Mouse (Mus musculus) intestine, postnatal 0 days (tissue): Measurements from ENCODE around the gene Lix1l. TPM values are rescaled to one million over a fixed set of nuclear protein-coding genes. Genes with fewer than 3 reads are reported as not detected.

Experiments
- ATAC-seq: fragments of 200-750 bp; cut with Nextera tagmentation; 2 replicates; pipeline ENCODE4 v1.8.0; 2017; ENCODE audit warnings: mild to moderate bottlenecking, moderate TSS enrichment, moderate library complexity
- H3K27ac ChIP-seq: fragments of 300-500 bp; sonication (generic); 2 replicates; pipeline ENCODE4 v1.5.1; 2014; ENCODE audit warnings: mild to moderate bottlenecking, low read depth, low read length, moderate library complexity
- H3K27me3 ChIP-seq: fragments of 300-500 bp; sonication (generic); replicated peaks from 2 replicates; pipeline ENCODE4 v1.6.1; 2014; ENCODE audit warnings: low read length, mixed read lengths; ENCODE audit not compliant: control insufficient read depth, insufficient read depth
- H3K36me3 ChIP-seq: fragments of 300-500 bp; sonication (generic); 2 replicates; pipeline ENCODE4 v1.6.1; 2014; ENCODE audit warnings: mild to moderate bottlenecking, moderate library complexity; ENCODE audit not compliant: control insufficient read depth, insufficient read depth
- H3K4me1 ChIP-seq: fragments of 300-500 bp; sonication (generic); replicated peaks from 2 replicates; pipeline ENCODE4 v1.6.1; 2014; ENCODE audit warnings: antibody characterized with exemption, low read length, mixed read lengths; ENCODE audit not compliant: control insufficient read depth, insufficient read depth
- H3K4me2 ChIP-seq: fragments of 300-500 bp; sonication (generic); replicated peaks from 2 replicates; pipeline ENCODE4 v1.6.1; 2014; ENCODE audit warnings: low read depth, mild to moderate bottlenecking, moderate library complexity
- H3K4me3 ChIP-seq: fragments of 300-500 bp; sonication (generic); 2 replicates; pipeline ENCODE4 v1.5.1; 2014; ENCODE audit warnings: low read depth, low read length
- H3K9ac ChIP-seq: fragments of 300-500 bp; sonication (generic); 2 replicates; pipeline ENCODE4 v1.6.1; 2014; ENCODE audit warnings: mild to moderate bottlenecking, low read depth, low read length
- H3K9me3 ChIP-seq: fragments of 300-500 bp; sonication (generic); 2 replicates; pipeline ENCODE4 v1.6.1; 2016; ENCODE audit warnings: mixed run types; ENCODE audit not compliant: control insufficient read depth
- CTCF ChIP-seq: sonication (generic); IDR thresholded peaks from 2 replicates; pipeline ENCODE4 v1.5.1; 2016; ENCODE audit warnings: low read depth, mild to moderate bottlenecking, control low read depth, antibody characterized with exemption, moderate library complexity
- WGBS: fragments of 180-500 bp; shearing (Covaris S2); extraction: QIAGEN DNeasy Blood & Tissue Kit; methylation state at CpG from one replicate; pipeline ENCODE4 v1.1.7; 2014; 5-methylcytosine and 5-hydroxymethylcytosine counted together
- polyA plus RNA-seq: library from polyadenylated mRNA; unstranded; fragments of >200 nt; fragmentation: Nextera tagmentation; extraction: Ambion mirVana; gene quantifications from 2 replicates; pipeline ENCODE4 v1.2.1, GENCODE M21; 2015

Gene Lix1l
- polyA plus RNA-seq, 1 experiment from 2014 or later, result 2.2 TPM

GRCm38 (mm10) chr3:96636448-96636847, 35.5 kb downstream of the Lix1l start:
- no peak for TF ChIP-seq CTCF
- Histone ChIP-seq H3K4me3 (peak overlapping the region; percentile 85), H3K27ac (no peak overlapping the region), H3K4me2 (peak overlapping the region; percentile 84), H3K36me3 (peaks cover 29% of the 10 kb centered on the region), H3K9ac (peak overlapping the region; percentile 90; the same call in 1 of the 2 replicates), H3K27me3 (no peaks in the 10 kb centered on the region), H3K9me3 (no peaks in the 10 kb centered on the region), H3K4me1 (no peaks in the 10 kb centered on the region)
- ATAC-seq, result no peak
- WGBS, result 59% methylated on average over 11 of the region's 11 CpGs

- 90% methylated on average over 1 of the region's 1 CpGs for WGBS
- Histone ChIP-seq H3K36me3 (peaks cover 24% of the 10 kb centered on the region), H3K4me1 (no peaks in the 10 kb centered on the region), H3K27me3 (no peaks in the 10 kb centered on the region), H3K4me2 (no peak overlapping the region), H3K4me3 (no peak overlapping the region), H3K9ac (no peak overlapping the region), H3K9me3 (no peaks in the 10 kb centered on the region), H3K27ac (no peak overlapping the region)
- no peak for ATAC-seq
- TF ChIP-seq CTCF, result peak; percentile 79
Observed at GRCm38 (mm10) chr3:96639219-96639618, 38.3 kb downstream of the Lix1l start.

DNA sequence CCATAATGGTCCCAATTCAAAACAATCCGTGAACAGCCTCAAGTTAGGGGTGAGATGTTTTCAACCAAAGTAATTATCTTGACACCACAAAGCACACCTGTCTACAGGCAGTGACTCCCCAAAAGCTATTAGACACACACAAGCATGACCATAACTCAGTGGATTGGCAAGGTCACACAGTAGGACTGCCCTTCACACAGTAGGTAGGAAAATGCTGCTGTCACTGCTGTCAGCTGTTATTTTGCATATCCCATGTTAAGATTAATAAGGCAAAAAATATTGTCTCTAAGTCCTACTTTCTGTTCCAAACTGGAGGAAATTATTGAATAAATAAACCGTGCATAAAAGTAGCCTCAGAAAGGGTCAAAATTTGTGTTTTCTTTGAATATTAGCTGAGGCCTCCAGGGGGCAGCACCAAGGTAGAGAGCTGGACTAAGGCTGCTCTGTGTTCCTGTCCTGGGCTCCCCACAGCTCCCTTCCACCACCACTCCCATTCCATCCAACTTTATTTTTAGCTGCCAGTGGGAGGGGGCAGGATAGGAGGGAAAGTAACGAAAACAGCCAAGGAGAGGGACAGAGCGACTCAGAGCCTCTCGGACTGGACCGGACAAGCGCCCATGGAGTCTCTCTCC, 44.2 kb downstream of the Lix1l start, which contains the start of gene Itga10:
Gene Itga10, plus strand, starts transcription at position 567 of the 632 bp plus-strand sequence.
- Histone ChIP-seq H3K4me3 (no peak within 1 kb of the TSS), H3K27ac (no peak within 1 kb of the TSS), H3K9me3 (no peaks in the 10 kb centered on the region), H3K4me2 (no peak within 1 kb of the TSS), H3K4me1 (no peaks in the 10 kb centered on the region), H3K9ac (no peak within 1 kb of the TSS), H3K36me3 (peaks cover 30% of the 10 kb centered on the region), H3K27me3 (no peaks in the 10 kb centered on the region)
- peak; percentile 32; the same call in 1 of the 2 replicates for ATAC-seq
- TF ChIP-seq CTCF, result peak; percentile 71
- WGBS, result 62% methylated on average over 7 of the region's 7 CpGs

DNA sequence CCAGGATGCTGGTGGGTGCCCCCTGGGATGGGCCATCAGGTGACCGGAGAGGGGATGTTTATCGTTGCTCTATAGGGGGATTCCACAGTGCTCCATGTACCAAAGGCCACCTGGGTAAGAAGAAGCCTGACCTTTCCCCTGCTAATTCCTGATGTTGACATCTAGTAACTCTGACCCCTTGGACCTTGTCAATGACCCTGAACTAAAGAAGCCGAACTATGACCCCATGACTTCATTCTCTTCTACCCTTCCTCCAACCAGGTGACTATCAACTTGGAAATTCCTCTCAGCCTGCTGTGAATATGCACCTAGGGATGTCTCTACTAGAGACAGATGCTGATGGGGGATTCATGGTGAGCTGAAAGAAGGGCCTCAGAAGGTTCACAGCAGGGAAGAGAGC, 46.4 kb downstream of the Lix1l start:
- no peaks in the 10 kb centered on the region for H3K4me1 ChIP-seq
- no peak overlapping the region for H3K27ac ChIP-seq
- WGBS, result 90% methylated on average over 3 of the region's 3 CpGs
- no peak for TF ChIP-seq CTCF
- no peaks in the 10 kb centered on the region for H3K9me3 ChIP-seq
- H3K9ac ChIP-seq, result no peak overlapping the region
- H3K4me3 ChIP-seq, result no peak overlapping the region
- no peaks in the 10 kb centered on the region for H3K27me3 ChIP-seq
- peaks cover 24% of the 10 kb centered on the region for H3K36me3 ChIP-seq
- no peak overlapping the region for H3K4me2 ChIP-seq
- ATAC-seq, result no peak

DNA sequence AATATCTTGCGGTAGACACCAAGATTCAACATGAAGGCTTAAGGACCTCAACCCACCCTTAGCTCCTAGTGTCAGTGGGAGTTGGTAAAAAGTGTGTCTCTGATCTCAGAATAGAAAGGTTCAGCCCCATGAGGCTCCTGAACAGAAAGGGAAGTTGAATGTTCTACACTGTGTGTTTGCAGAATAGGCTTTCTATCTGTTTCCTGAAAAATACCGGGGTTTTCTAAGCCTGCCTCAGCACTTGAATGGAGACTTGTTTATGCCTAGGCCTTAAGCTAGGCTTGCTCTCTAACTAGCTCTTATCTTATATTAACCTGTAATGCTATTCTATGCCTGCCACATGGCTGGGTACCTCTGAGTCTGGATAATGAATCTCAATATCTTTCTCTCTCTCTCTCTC, 60.0 kb downstream of the Lix1l start:
- Histone ChIP-seq H3K4me2 (no peak overlapping the region), H3K4me1 (peaks cover 4% of the 10 kb centered on the region; the same call in 1 of the 2 replicates), H3K9me3 (no peaks in the 10 kb centered on the region), H3K27me3 (no peaks in the 10 kb centered on the region), H3K4me3 (no peak overlapping the region), H3K9ac (no peak overlapping the region), H3K27ac (no peak overlapping the region), H3K36me3 (no peaks in the 10 kb centered on the region)
- no peak for ATAC-seq
- WGBS, result 86% methylated on average over 2 of the region's 2 CpGs
- no peak for TF ChIP-seq CTCF

- no peak overlapping the region for H3K4me3 ChIP-seq
- H3K9me3 ChIP-seq, result no peaks in the 10 kb centered on the region
- TF ChIP-seq CTCF, result no peak
- ATAC-seq, result no peak
- H3K27me3 ChIP-seq, result no peaks in the 10 kb centered on the region
- no peak overlapping the region; the same call in 1 of the 2 replicates for H3K4me2 ChIP-seq
- H3K36me3 ChIP-seq, result no peaks in the 10 kb centered on the region
- 58% methylated on average over 8 of the region's 8 CpGs for WGBS
- H3K4me1 ChIP-seq, result peaks cover 4% of the 10 kb centered on the region; the same call in 1 of the 2 replicates
- no peak overlapping the region for H3K27ac ChIP-seq
- H3K9ac ChIP-seq, result no peak overlapping the region
Observed at GRCm38 (mm10) chr3:96662731-96663316, 61.9 kb downstream of the Lix1l start.
